Mouse (Mus musculus): ENCODE results near the gene Xpo1. TPM values are rescaled to one million over a fixed set of nuclear protein-coding genes. Genes with fewer than 3 reads are reported as not detected.
"Not testable (repeated sequence)": the region's sequence is repeated elsewhere in the genome, so short reads cannot be mapped to it uniquely, and the experiment has no call there.

Xpo1 gene
- polyA plus RNA-seq, 1 experiment from 2014 or later: 70.2 TPM

- Histone ChIP-seq H3K4me2 (ENCODE audit: low read depth, low read length) (no peak overlapping the region), H3K27me3 (ENCODE audit: control insufficient read depth, insufficient read depth, low read length) (no peaks in the 10 kb centered on the region), H3K4me3 (replicated peaks; ENCODE audit: low read length) (no peak overlapping the region), H3K9ac (ENCODE audit: low read length) (no peak overlapping the region), H3K36me3 (ENCODE audit: control insufficient read depth, insufficient read depth, low read length) (peaks cover 18% of the 10 kb centered on the region), H3K4me1 (ENCODE audit: control insufficient read depth, insufficient read depth, low read length) (no peaks in the 10 kb centered on the region), H3K9me3 (replicated peaks; ENCODE audit: control insufficient read depth, low read length) (no peaks in the 10 kb centered on the region), H3K27ac (ENCODE audit: low read length) (no peak overlapping the region)
- no peak for ATAC-seq (ENCODE audit: insufficient read depth, low FRiP score)
- 73% methylated on average over 3 of the region's 3 CpGs for WGBS
These were observed 19.9 kb downstream of the Xpo1 start for GRCm38 (mm10) chr11:23275780-23276179.

GRCm38 (mm10) chr11:23284469-23284868, 28.6 kb downstream of the Xpo1 start:
- WGBS: 92% methylated on average over 4 of the region's 4 CpGs
- Histone ChIP-seq H3K27me3 (ENCODE audit: control insufficient read depth, insufficient read depth, low read length) (no peaks in the 10 kb centered on the region), H3K9me3 (replicated peaks; ENCODE audit: control insufficient read depth, low read length) (no peaks in the 10 kb centered on the region), H3K4me3 (replicated peaks; ENCODE audit: low read length) (no peak overlapping the region), H3K4me1 (ENCODE audit: control insufficient read depth, insufficient read depth, low read length) (no peaks in the 10 kb centered on the region), H3K9ac (ENCODE audit: low read length) (no peak overlapping the region), H3K27ac (ENCODE audit: low read length) (no peak overlapping the region), H3K36me3 (ENCODE audit: control insufficient read depth, insufficient read depth, low read length) (peaks cover 41% of the 10 kb centered on the region), H3K4me2 (ENCODE audit: low read depth, low read length) (no peak overlapping the region)
- no peak for ATAC-seq (ENCODE audit: insufficient read depth, low FRiP score)

GRCm38 (mm10) chr11:23288866-23289265, 33.0 kb downstream of the Xpo1 start:
- not testable (repeated sequence) for H3K9ac ChIP-seq (ENCODE audit: low read length); ATAC-seq (ENCODE audit: insufficient read depth, low FRiP score)

GRCm38 (mm10) chr11:23297379-23297778, 41.5 kb downstream of the Xpo1 start:
- no peak overlapping the region for H3K9ac ChIP-seq (ENCODE audit: low read length)
- no peak overlapping the region for H3K27ac ChIP-seq (ENCODE audit: low read length)
- WGBS: 96% methylated on average over 2 of the region's 2 CpGs
- ATAC-seq (ENCODE audit: insufficient read depth, low FRiP score): no peak
- H3K36me3 ChIP-seq (ENCODE audit: control insufficient read depth, insufficient read depth, low read length): peaks cover 20% of the 10 kb centered on the region
- no peaks in the 10 kb centered on the region for H3K4me1 ChIP-seq (ENCODE audit: control insufficient read depth, insufficient read depth, low read length)
- no peak overlapping the region for H3K4me3 ChIP-seq (replicated peaks; ENCODE audit: low read length)
- H3K27me3 ChIP-seq (ENCODE audit: control insufficient read depth, insufficient read depth, low read length): no peaks in the 10 kb centered on the region
- H3K4me2 ChIP-seq (ENCODE audit: low read depth, low read length): no peak overlapping the region
- no peaks in the 10 kb centered on the region for H3K9me3 ChIP-seq (replicated peaks; ENCODE audit: control insufficient read depth, low read length)

More at GRCm38 (mm10) chr11:23288866-23289265, 33.0 kb downstream of the Xpo1 start:
- H3K27me3 ChIP-seq (ENCODE audit: control insufficient read depth, insufficient read depth, low read length); H3K27ac ChIP-seq (ENCODE audit: low read length); H3K9me3 ChIP-seq (replicated peaks; ENCODE audit: control insufficient read depth, low read length); H3K4me3 ChIP-seq (replicated peaks; ENCODE audit: low read length); H3K4me1 ChIP-seq (ENCODE audit: control insufficient read depth, insufficient read depth, low read length); H3K4me2 ChIP-seq (ENCODE audit: low read depth, low read length): not testable (repeated sequence)
- H3K36me3 ChIP-seq (ENCODE audit: control insufficient read depth, insufficient read depth, low read length): peaks cover 45% of the 10 kb centered on the region
- WGBS: 74% methylated on average over 4 of the region's 4 CpGs

GRCm38 (mm10) chr11:23298301-23298700, 42.5 kb downstream of the Xpo1 start:
- no peaks in the 10 kb centered on the region for H3K9me3 ChIP-seq (replicated peaks; ENCODE audit: control insufficient read depth, low read length)
- peaks cover 15% of the 10 kb centered on the region for H3K36me3 ChIP-seq (ENCODE audit: control insufficient read depth, insufficient read depth, low read length)
- no peaks in the 10 kb centered on the region for H3K4me1 ChIP-seq (ENCODE audit: control insufficient read depth, insufficient read depth, low read length)
- H3K4me2 ChIP-seq (ENCODE audit: low read depth, low read length): no peak overlapping the region
- H3K4me3 ChIP-seq (replicated peaks; ENCODE audit: low read length): no peak overlapping the region
- no peak for ATAC-seq (ENCODE audit: insufficient read depth, low FRiP score)
- 86% methylated on average over 2 of the region's 2 CpGs for WGBS
- H3K9ac ChIP-seq (ENCODE audit: low read length): no peak overlapping the region
- no peaks in the 10 kb centered on the region for H3K27me3 ChIP-seq (ENCODE audit: control insufficient read depth, insufficient read depth, low read length)
- no peak overlapping the region for H3K27ac ChIP-seq (ENCODE audit: low read length)

- Histone ChIP-seq H3K36me3 (ENCODE audit: control insufficient read depth, insufficient read depth, low read length) (peaks cover 11% of the 10 kb centered on the region), H3K4me1 (ENCODE audit: control insufficient read depth, insufficient read depth, low read length) (no peaks in the 10 kb centered on the region), H3K9me3 (replicated peaks; ENCODE audit: control insufficient read depth, low read length) (no peaks in the 10 kb centered on the region), H3K4me3 (replicated peaks; ENCODE audit: low read length) (no peak overlapping the region), H3K27ac (ENCODE audit: low read length) (no peak overlapping the region), H3K9ac (ENCODE audit: low read length) (no peak overlapping the region), H3K27me3 (ENCODE audit: control insufficient read depth, insufficient read depth, low read length) (no peaks in the 10 kb centered on the region), H3K4me2 (ENCODE audit: low read depth, low read length) (no peak overlapping the region)
- ATAC-seq (ENCODE audit: insufficient read depth, low FRiP score): peak; percentile 34; the same call in 1 of the 2 replicates
- WGBS: 83% methylated on average over 1 of the region's 1 CpGs
These were observed 44.1 kb downstream of the Xpo1 start for GRCm38 (mm10) chr11:23299910-23300309.

GRCm38 (mm10) chr11:23303126-23303525, 47.3 kb downstream of the Xpo1 start:
- WGBS: 74% methylated on average over 1 of the region's 1 CpGs
- H3K27me3 ChIP-seq (ENCODE audit: control insufficient read depth, insufficient read depth, low read length): no peaks in the 10 kb centered on the region
- 0 out of 2 replicates have a peak, but pooled peaks cover 2% of the 10 kb centered on the region for H3K4me1 ChIP-seq (ENCODE audit: control insufficient read depth, insufficient read depth, low read length)
- H3K9me3 ChIP-seq (replicated peaks; ENCODE audit: control insufficient read depth, low read length): no peaks in the 10 kb centered on the region
- no peak for ATAC-seq (ENCODE audit: insufficient read depth, low FRiP score)
- no peak overlapping the region for H3K9ac ChIP-seq (ENCODE audit: low read length)
- H3K4me3 ChIP-seq (replicated peaks; ENCODE audit: low read length): no peak overlapping the region
- peaks cover 2% of the 10 kb centered on the region; the same call in 1 of the 2 replicates for H3K36me3 ChIP-seq (ENCODE audit: control insufficient read depth, insufficient read depth, low read length)
- no peak overlapping the region for H3K4me2 ChIP-seq (ENCODE audit: low read depth, low read length)
- no peak overlapping the region for H3K27ac ChIP-seq (ENCODE audit: low read length)

- H3K27ac ChIP-seq (ENCODE audit: low read length): peak overlapping the region; percentile 99
- ATAC-seq (ENCODE audit: insufficient read depth, low FRiP score); H3K36me3 ChIP-seq (ENCODE audit: control insufficient read depth, insufficient read depth, low read length); H3K27me3 ChIP-seq (ENCODE audit: control insufficient read depth, insufficient read depth, low read length); H3K9me3 ChIP-seq (replicated peaks; ENCODE audit: control insufficient read depth, low read length): not testable (repeated sequence)
- peak overlapping the region; percentile 96 for H3K4me3 ChIP-seq (replicated peaks; ENCODE audit: low read length)
- 34% methylated on average over 10 of the region's 10 CpGs for WGBS
- peaks cover 11% of the 10 kb centered on the region; the same call in 1 of the 2 replicates for H3K4me1 ChIP-seq (ENCODE audit: control insufficient read depth, insufficient read depth, low read length)
- peak overlapping the region; percentile 77 for H3K4me2 ChIP-seq (ENCODE audit: low read depth, low read length)
- H3K9ac ChIP-seq (ENCODE audit: low read length): peak overlapping the region; percentile 96
These were observed 49.3 kb downstream of the Xpo1 start for GRCm38 (mm10) chr11:23305101-23305672.

GRCm38 (mm10) chr11:23305673-23306608, 50.1 kb downstream of the Xpo1 start:
- Histone ChIP-seq H3K4me1 (ENCODE audit: control insufficient read depth, insufficient read depth, low read length) (peaks cover 11% of the 10 kb centered on the region; the same call in 1 of the 2 replicates), H3K9me3 (replicated peaks; ENCODE audit: control insufficient read depth, low read length) (no peaks in the 10 kb centered on the region), H3K4me2 (ENCODE audit: low read depth, low read length) (peak overlapping the region; percentile 77), H3K27me3 (ENCODE audit: control insufficient read depth, insufficient read depth, low read length) (no peaks in the 10 kb centered on the region), H3K9ac (ENCODE audit: low read length) (peak overlapping the region; percentile 96), H3K4me3 (replicated peaks; ENCODE audit: low read length) (peak overlapping the region; percentile 96), H3K36me3 (ENCODE audit: control insufficient read depth, insufficient read depth, low read length) (no peaks in the 10 kb centered on the region), H3K27ac (ENCODE audit: low read length) (peak overlapping the region; percentile 99)
- ATAC-seq (ENCODE audit: insufficient read depth, low FRiP score): peak; percentile 97
- WGBS: under 1% methylated on average over 73 of the region's 98 CpGs

Data from stomach, embryonic 16.5 days (tissue).